Mouse (Mus musculus) liver, adult 2 months (tissue): Measurements from ENCODE around the gene Ephb2.

ENCODE experiments used
- CTCF ChIP-seq: fragments of 200-500 bp; IDR thresholded peaks from 2 replicates; pipeline ENCODE4 v1.5.1; 2011; ENCODE audit warnings: low read depth, low read length, control low read depth
- POLR2A ChIP-seq: fragments of 200-500 bp; IDR thresholded peaks from 2 replicates; pipeline ENCODE4 v1.6.1; 2011; ENCODE audit warnings: low read length, control low read depth; ENCODE audit not compliant: insufficient read depth; ENCODE audit errors: extremely low read depth

DNA sequence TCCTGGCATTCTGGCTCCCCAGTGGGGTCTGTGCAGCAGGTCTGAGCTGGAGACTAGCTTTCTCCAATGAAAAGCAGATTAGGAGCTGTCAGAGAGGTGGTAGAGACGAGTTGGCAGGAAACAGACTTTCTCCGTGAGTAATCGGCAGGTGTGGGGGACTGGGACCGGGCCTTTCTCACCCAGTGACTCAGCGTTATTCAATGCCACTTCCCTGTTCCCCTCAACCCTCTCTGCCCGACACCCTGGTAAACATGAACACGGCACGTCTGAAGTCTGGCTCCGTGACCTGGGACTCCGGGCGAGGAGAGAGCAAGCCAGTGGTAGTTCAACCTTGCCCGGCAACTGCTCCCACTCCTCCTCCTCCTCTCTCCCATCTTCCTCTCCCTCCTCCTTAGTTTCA, 33.3 kb downstream of the Ephb2 start:
- TF ChIP-seq CTCF (no peak), POLR2A (no peak)
